Mouse (Mus musculus): ENCODE data around the gene Vps37b.

Vps37b gene

GRCm38 (mm10) chr5:123980521-123981249 is 51.4 kb downstream of the Vps37b start:
- peak; percentile 91 for DNase-seq (ENCODE audit: low read depth, low spot score)

- DNase-seq (ENCODE audit: low read depth, low spot score), result no peak
These were observed 52.1 kb downstream of the Vps37b start for GRCm38 (mm10) chr5:123979980-123980369.

GRCm38 (mm10) chr5:123979221-123979979 is 52.7 kb downstream of the Vps37b start:
- DNase-seq (ENCODE audit: low read depth, low spot score), result no peak

GRCm38 (mm10) chr5:123978131-123978530 is 53.9 kb downstream of the Vps37b start:
- no peak for DNase-seq (ENCODE audit: low read depth, low spot score)

GRCm38 (mm10) chr5:123977231-123977630 is 54.8 kb downstream of the Vps37b start:
- DNase-seq (ENCODE audit: low read depth, low spot score), result no peak

GRCm38 (mm10) chr5:123975668-123976180 is 56.3 kb downstream of the Vps37b start:
- peak; percentile 62 for DNase-seq (ENCODE audit: low read depth, low spot score)

- DNase-seq (ENCODE audit: low read depth, low spot score), result no peak
These were observed 57.4 kb downstream of the Vps37b start for GRCm38 (mm10) chr5:123974616-123975111.

GRCm38 (mm10) chr5:123974179-123974485 is 57.9 kb downstream of the Vps37b start:
- no peak for DNase-seq (ENCODE audit: low read depth, low spot score)

GRCm38 (mm10) chr5:123973299-123974178 is 58.5 kb downstream of the Vps37b start, which contains the start of gene Hip1r:
Gene Hip1r (plus strand): TSS chr5:123973628.
- DNase-seq (ENCODE audit: low read depth, low spot score), result peak; percentile 65

- no peak for DNase-seq (ENCODE audit: low read depth, low spot score)
These were observed 59.6 kb downstream of the Vps37b start for GRCm38 (mm10) chr5:123972453-123972852.

GRCm38 (mm10) chr5:123970576-123970975 is 61.5 kb downstream of the Vps37b start:
- DNase-seq (ENCODE audit: low read depth, low spot score), result no peak

- no peak for DNase-seq (ENCODE audit: low read depth, low spot score)
These were observed 62.9 kb downstream of the Vps37b start for GRCm38 (mm10) chr5:123969216-123969615.

GRCm38 (mm10) chr5:123968468-123968867 is 63.6 kb downstream of the Vps37b start:
- no peak for DNase-seq (ENCODE audit: low read depth, low spot score)

- DNase-seq (ENCODE audit: low read depth, low spot score), result no peak
These were observed 65.3 kb downstream of the Vps37b start for GRCm38 (mm10) chr5:123966759-123967158.

GRCm38 (mm10) chr5:123964208-123964607 is 67.9 kb downstream of the Vps37b start:
- DNase-seq (ENCODE audit: low read depth, low spot score), result no peak

- no peak for DNase-seq (ENCODE audit: low read depth, low spot score)
These were observed 71.0 kb downstream of the Vps37b start for GRCm38 (mm10) chr5:123961046-123961445.

- no peak for DNase-seq (ENCODE audit: low read depth, low spot score)
These were observed 71.9 kb downstream of the Vps37b start for GRCm38 (mm10) chr5:123960129-123960528.

GRCm38 (mm10) chr5:123959018-123959417 is 73.1 kb downstream of the Vps37b start:
- no peak for DNase-seq (ENCODE audit: low read depth, low spot score)

GRCm38 (mm10) chr5:123957213-123957612 is 74.9 kb downstream of the Vps37b start:
- DNase-seq (ENCODE audit: low read depth, low spot score), result no peak

Data from 3T3-L1 (cell line).